Mouse (Mus musculus): ENCODE measurements around the gene Nck1. TPM values are rescaled to one million over a fixed set of nuclear protein-coding genes. Genes with fewer than 3 reads are reported as not detected.

The Nck1 gene
- polyA plus RNA-seq, 1 experiment from 2014 or later, result 53.6 TPM

DNA sequence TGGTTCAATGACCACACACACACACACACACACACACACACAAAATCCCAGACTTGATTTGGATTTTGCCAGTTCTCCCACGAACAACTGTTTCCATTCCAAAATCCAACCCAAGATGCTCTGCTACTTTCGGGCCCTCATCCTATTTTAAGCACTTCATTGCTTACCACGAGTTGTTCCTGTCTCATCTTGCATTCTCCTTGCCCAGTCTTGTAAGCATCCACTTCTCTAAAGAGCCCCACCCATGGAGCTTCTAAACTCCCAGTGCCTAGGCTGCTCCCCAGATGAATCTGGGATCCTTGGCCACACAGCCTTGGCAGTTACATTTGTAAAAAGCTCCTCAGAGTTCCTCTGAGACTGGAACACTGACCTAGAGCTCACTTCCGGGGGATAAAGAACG lies 62.6 kb downstream of the Nck1 start:
- Histone ChIP-seq H3K9ac (no peak overlapping the region), H3K36me3 (replicated peaks) (no peaks in the 10 kb centered on the region), H3K4me3 (no peak overlapping the region), H3K27ac (no peak overlapping the region), H3K4me1 (no peaks in the 10 kb centered on the region), H3K27me3 (replicated peaks) (no peaks in the 10 kb centered on the region), H3K4me2 (no peak overlapping the region), H3K9me3 (no peaks in the 10 kb centered on the region)
- ATAC-seq (replicated peaks), result no peak
- 94% methylated on average over 5 of the region's 5 CpGs for WGBS

- Histone ChIP-seq H3K4me2 (no peak overlapping the region), H3K27me3 (replicated peaks) (no peaks in the 10 kb centered on the region), H3K9me3 (no peaks in the 10 kb centered on the region), H3K4me1 (no peaks in the 10 kb centered on the region), H3K27ac (no peak overlapping the region), H3K4me3 (no peak overlapping the region), H3K36me3 (replicated peaks) (no peaks in the 10 kb centered on the region), H3K9ac (no peak overlapping the region)
- 69% methylated on average over 6 of the region's 6 CpGs for WGBS
- ATAC-seq (replicated peaks), result no peak
Observed at GRCm38 (mm10) chr9:100481626-100482025, 64.3 kb downstream of the Nck1 start.

DNA sequence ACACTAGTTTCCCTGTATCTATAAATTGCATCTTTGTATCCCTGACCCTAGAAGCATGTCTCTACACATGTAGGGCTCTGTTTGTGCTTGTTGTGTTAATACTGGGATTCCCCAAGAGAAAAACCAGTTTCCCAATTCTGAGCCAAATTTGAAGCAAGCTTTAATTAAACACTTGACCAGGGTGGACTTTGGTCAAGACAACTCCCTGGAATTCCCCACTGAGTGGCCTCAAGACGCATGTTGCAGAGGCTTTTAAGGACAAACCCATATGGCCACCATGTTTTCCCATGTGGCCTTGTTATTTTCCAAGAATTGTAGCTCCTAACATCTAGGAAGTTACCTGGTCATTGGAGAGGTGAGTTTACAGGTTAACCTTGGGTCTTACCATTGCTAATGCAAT lies 71.9 kb downstream of the Nck1 start:
- WGBS, result 98% methylated on average over 1 of the region's 1 CpGs
- no peak for ATAC-seq (replicated peaks)
- no peak overlapping the region for H3K9ac ChIP-seq
- H3K4me3 ChIP-seq, result no peak overlapping the region
- H3K27ac ChIP-seq, result no peak overlapping the region
- no peaks in the 10 kb centered on the region for H3K36me3 ChIP-seq (replicated peaks)
- no peaks in the 10 kb centered on the region for H3K27me3 ChIP-seq (replicated peaks)
- H3K9me3 ChIP-seq, result no peaks in the 10 kb centered on the region
- H3K4me2 ChIP-seq, result no peak overlapping the region
- H3K4me1 ChIP-seq, result no peaks in the 10 kb centered on the region

DNA sequence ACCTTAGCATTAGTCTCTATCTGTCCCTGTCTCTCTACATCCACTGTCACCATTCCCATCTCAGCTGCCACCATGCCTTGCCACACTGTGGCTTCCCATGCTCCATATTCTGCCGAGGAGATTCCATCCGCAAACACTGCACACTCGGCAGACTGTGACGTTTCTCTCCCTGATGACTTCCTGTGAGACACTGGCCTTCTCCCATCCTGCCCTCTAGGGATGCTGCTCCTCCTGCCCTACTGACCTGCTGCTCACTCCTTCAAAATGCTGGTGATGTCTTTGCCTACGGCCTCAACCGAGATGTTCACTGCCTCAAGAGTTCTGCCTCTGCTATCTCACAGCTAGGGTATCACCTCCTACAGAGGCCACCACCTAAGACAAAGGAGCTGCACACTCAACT lies 72.6 kb downstream of the Nck1 start:
- no peaks in the 10 kb centered on the region for H3K9me3 ChIP-seq
- no peak overlapping the region for H3K4me3 ChIP-seq
- WGBS, result 92% methylated on average over 6 of the region's 6 CpGs
- ATAC-seq (replicated peaks), result no peak
- no peaks in the 10 kb centered on the region for H3K36me3 ChIP-seq (replicated peaks)
- H3K9ac ChIP-seq, result no peak overlapping the region
- H3K4me2 ChIP-seq, result no peak overlapping the region
- H3K27ac ChIP-seq, result no peak overlapping the region
- no peaks in the 10 kb centered on the region for H3K27me3 ChIP-seq (replicated peaks)
- H3K4me1 ChIP-seq, result no peaks in the 10 kb centered on the region

GRCm38 (mm10) chr9:100472931-100473330 lies 73.0 kb downstream of the Nck1 start:
- H3K9ac ChIP-seq, result no peak overlapping the region
- ATAC-seq (replicated peaks), result no peak
- no peaks in the 10 kb centered on the region for H3K4me1 ChIP-seq
- no peaks in the 10 kb centered on the region for H3K36me3 ChIP-seq (replicated peaks)
- no peaks in the 10 kb centered on the region for H3K9me3 ChIP-seq
- no peak overlapping the region for H3K4me3 ChIP-seq
- H3K27ac ChIP-seq, result no peak overlapping the region
- H3K4me2 ChIP-seq, result no peak overlapping the region
- 96% methylated on average over 8 of the region's 8 CpGs for WGBS
- no peaks in the 10 kb centered on the region for H3K27me3 ChIP-seq (replicated peaks)

GRCm38 (mm10) chr9:100471605-100471953 lies 74.4 kb downstream of the Nck1 start:
- Histone ChIP-seq H3K9me3 (no peaks in the 10 kb centered on the region), H3K9ac (no peak overlapping the region), H3K27ac (no peak overlapping the region), H3K4me3 (no peak overlapping the region), H3K36me3 (replicated peaks) (no peaks in the 10 kb centered on the region), H3K4me1 (no peaks in the 10 kb centered on the region), H3K27me3 (replicated peaks) (no peaks in the 10 kb centered on the region), H3K4me2 (no peak overlapping the region)
- WGBS, result 72% methylated on average over 4 of the region's 4 CpGs
- no peak for ATAC-seq (replicated peaks)

DNA sequence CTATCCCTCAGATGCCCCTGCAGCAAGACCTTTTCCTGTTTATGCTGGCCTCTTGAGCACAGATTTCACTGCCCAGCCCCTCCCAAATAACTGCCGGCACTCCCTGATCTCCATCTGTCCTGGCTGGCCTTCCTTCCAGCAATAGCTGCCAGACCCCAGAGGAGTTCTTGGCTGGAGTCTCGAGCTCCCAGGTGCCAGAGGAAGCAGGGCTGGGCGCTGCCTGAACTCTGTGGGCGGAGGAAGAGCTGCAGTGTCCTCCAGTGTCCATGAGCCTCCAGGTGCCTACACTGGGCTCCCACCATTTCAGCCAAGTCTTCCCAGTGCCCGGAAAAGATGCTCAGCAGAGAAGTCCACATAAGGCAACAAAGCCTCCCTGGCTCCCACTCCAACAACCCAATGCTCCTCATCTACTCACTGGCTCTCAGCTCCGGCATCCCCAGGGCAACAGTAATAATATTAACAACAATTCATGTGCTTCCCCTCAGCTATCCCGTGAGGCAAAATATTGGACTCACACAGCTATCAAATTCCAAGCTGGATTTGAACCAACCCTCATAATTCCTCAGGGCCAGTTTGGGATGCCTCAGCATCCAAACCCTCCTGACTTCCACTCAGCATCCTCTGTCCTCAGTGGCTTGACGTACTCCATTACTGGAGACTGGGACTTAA lies 74.9 kb downstream of the Nck1 start:
- H3K4me1 ChIP-seq, result no peaks in the 10 kb centered on the region
- no peak overlapping the region for H3K27ac ChIP-seq
- no peak overlapping the region for H3K9ac ChIP-seq
- no peaks in the 10 kb centered on the region for H3K27me3 ChIP-seq (replicated peaks)
- H3K36me3 ChIP-seq (replicated peaks), result no peaks in the 10 kb centered on the region
- no peak for ATAC-seq (replicated peaks)
- WGBS, result 70% methylated on average over 8 of the region's 8 CpGs
- no peaks in the 10 kb centered on the region for H3K9me3 ChIP-seq
- no peak overlapping the region for H3K4me3 ChIP-seq
- H3K4me2 ChIP-seq, result no peak overlapping the region

DNA sequence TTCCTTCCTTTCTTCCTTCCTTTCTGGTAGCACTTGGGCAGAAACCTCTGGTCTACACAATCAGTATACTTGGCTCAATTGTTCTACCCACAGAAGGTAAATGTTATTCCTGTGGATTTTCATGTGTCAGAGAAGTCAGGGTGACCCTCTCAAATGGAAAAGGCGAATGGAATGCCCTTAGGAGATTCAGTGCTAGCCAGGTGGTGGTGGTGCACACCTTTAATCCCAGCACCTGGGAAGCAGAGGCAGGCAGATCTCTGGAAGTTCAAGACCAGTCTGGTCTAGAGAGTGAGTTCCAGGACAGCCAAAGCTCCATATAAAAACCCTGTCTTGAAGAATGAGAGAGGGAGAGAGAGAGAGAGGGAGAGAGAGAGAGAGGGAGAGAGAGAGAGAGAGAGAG lies 75.7 kb downstream of the Nck1 start:
- Histone ChIP-seq H3K27ac (no peak overlapping the region), H3K9ac (no peak overlapping the region), H3K4me1 (no peaks in the 10 kb centered on the region), H3K9me3 (no peaks in the 10 kb centered on the region), H3K36me3 (replicated peaks) (no peaks in the 10 kb centered on the region), H3K4me3 (no peak overlapping the region), H3K27me3 (replicated peaks) (no peaks in the 10 kb centered on the region), H3K4me2 (no peak overlapping the region)
- WGBS, result 73% methylated on average over 1 of the region's 1 CpGs
- no peak for ATAC-seq (replicated peaks)

DNA sequence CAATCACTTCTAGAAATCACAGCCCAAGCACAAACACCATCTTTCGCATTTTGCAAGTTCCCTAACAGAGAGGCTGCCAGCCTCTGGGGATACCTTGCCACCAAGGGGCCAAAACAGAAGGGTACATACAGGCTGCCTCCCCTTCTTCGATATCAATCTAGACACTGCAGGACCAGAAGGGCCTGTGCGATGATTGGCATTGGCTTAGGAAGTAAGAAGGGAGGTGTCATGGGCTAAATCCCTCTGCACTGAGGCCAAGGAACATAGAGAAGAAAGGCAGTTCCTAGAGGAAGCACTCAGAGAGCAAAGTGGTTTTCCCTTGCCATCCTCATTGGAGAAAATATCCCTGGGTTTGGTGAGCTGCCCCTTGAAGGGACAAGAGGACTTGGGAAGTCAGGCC lies 76.3 kb downstream of the Nck1 start:
- no peak for ATAC-seq (replicated peaks)
- 92% methylated on average over 3 of the region's 3 CpGs for WGBS

GRCm38 (mm10) chr9:100468151-100468550 lies 77.8 kb downstream of the Nck1 start:
- WGBS, result 95% methylated on average over 8 of the region's 8 CpGs
- ATAC-seq (replicated peaks), result no peak

More for the DNA sequence above, 76.3 kb downstream of the Nck1 start:
- Histone ChIP-seq H3K27ac (no peak overlapping the region), H3K36me3 (replicated peaks) (no peaks in the 10 kb centered on the region), H3K4me2 (no peak overlapping the region), H3K9ac (no peak overlapping the region), H3K4me3 (no peak overlapping the region), H3K4me1 (no peaks in the 10 kb centered on the region), H3K27me3 (replicated peaks) (no peaks in the 10 kb centered on the region), H3K9me3 (no peaks in the 10 kb centered on the region)

GRCm38 (mm10) chr9:100467653-100468052 lies 78.3 kb downstream of the Nck1 start:
- Histone ChIP-seq H3K9ac (no peak overlapping the region), H3K36me3 (replicated peaks) (no peaks in the 10 kb centered on the region), H3K27me3 (replicated peaks) (no peaks in the 10 kb centered on the region), H3K9me3 (no peaks in the 10 kb centered on the region), H3K4me2 (no peak overlapping the region), H3K4me3 (no peak overlapping the region), H3K27ac (no peak overlapping the region), H3K4me1 (no peaks in the 10 kb centered on the region)
- 61% methylated on average over 7 of the region's 7 CpGs for WGBS
- no peak for ATAC-seq (replicated peaks)

More at GRCm38 (mm10) chr9:100468151-100468550, 77.8 kb downstream of the Nck1 start:
- Histone ChIP-seq H3K9me3 (no peaks in the 10 kb centered on the region), H3K27me3 (replicated peaks) (no peaks in the 10 kb centered on the region), H3K36me3 (replicated peaks) (no peaks in the 10 kb centered on the region), H3K4me1 (no peaks in the 10 kb centered on the region), H3K27ac (no peak overlapping the region), H3K4me3 (no peak overlapping the region), H3K4me2 (no peak overlapping the region), H3K9ac (no peak overlapping the region)

DNA sequence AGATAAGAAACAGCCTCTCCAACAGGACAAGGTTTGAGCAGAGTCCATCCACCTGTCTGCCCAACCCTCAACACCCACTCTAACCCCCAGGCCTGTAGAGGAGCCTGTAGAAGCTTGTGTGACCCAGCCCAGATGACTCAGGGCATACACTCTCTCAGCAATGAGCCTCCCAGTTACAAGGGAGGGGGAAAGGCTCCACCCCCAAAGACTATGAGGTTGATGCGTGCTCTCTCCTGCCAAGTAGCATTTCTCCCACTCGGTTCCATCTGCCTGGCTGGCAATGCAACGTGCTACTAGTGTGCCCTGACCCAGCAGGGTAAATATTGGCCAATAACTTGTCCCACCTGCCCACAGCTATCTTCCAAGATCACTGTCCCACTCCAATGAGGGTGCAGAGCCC lies 79.2 kb downstream of the Nck1 start:
- Histone ChIP-seq H3K27ac (no peak overlapping the region), H3K4me2 (no peak overlapping the region), H3K9ac (no peak overlapping the region), H3K27me3 (replicated peaks) (no peaks in the 10 kb centered on the region), H3K36me3 (replicated peaks) (no peaks in the 10 kb centered on the region), H3K4me3 (no peak overlapping the region), H3K9me3 (no peaks in the 10 kb centered on the region), H3K4me1 (no peaks in the 10 kb centered on the region)
- 83% methylated on average over 3 of the region's 3 CpGs for WGBS
- ATAC-seq (replicated peaks), result no peak

GRCm38 (mm10) chr9:100465988-100466387 lies 79.9 kb downstream of the Nck1 start:
- Histone ChIP-seq H3K27ac (no peak overlapping the region), H3K36me3 (replicated peaks) (no peaks in the 10 kb centered on the region), H3K4me3 (no peak overlapping the region), H3K4me2 (no peak overlapping the region), H3K4me1 (no peaks in the 10 kb centered on the region), H3K9me3 (no peaks in the 10 kb centered on the region), H3K27me3 (replicated peaks) (no peaks in the 10 kb centered on the region), H3K9ac (no peak overlapping the region)
- 95% methylated on average over 9 of the region's 9 CpGs for WGBS
- no peak for ATAC-seq (replicated peaks)

Measured in midbrain, embryonic 15.5 days (tissue).